Mouse (Mus musculus) liver, embryonic 14.5 days (tissue): Measurements from ENCODE around the gene Rbm28.

ENCODE experiments used
- CTCF ChIP-seq: IDR thresholded peaks from 2 replicates; pipeline ENCODE4 v1.5.1; 2016; ENCODE audit warnings: antibody characterized with exemption, low read depth, control low read depth
- EP300 ChIP-seq: IDR thresholded peaks from 2 replicates; pipeline ENCODE4 v1.6.1; 2016; ENCODE audit warnings: antibody characterized with exemption, low read depth

DNA sequence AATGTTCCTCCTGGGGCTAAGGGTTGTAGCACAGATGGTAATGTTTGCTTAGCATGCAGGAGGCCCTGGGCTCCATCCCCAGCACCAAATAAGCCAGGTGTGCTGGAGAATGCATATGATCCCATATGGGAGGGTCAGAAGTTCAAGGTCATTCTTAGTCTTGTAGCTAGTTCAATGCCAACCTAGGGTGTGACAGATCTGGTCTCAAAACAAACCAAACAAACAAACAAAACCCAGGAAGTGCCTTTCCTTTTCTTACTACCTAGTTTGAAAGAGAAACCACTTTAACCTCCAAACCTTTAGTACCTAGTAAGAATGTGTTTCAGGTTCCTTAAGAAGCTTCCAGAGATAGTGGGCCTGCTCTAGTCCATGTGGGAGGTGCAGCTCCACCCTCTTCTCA is 46.6 kb downstream of the Rbm28 start:
- TF ChIP-seq CTCF (no peak), EP300 (no peak)
